Mouse (Mus musculus): Measurements from ENCODE around the gene Znrf2. TPM values are rescaled to one million over a fixed set of nuclear protein-coding genes. Genes with fewer than 3 reads are reported as not detected.

Gene Znrf2
- polyA plus RNA-seq, 1 experiment from 2014 or later: 3.0 TPM

DNA sequence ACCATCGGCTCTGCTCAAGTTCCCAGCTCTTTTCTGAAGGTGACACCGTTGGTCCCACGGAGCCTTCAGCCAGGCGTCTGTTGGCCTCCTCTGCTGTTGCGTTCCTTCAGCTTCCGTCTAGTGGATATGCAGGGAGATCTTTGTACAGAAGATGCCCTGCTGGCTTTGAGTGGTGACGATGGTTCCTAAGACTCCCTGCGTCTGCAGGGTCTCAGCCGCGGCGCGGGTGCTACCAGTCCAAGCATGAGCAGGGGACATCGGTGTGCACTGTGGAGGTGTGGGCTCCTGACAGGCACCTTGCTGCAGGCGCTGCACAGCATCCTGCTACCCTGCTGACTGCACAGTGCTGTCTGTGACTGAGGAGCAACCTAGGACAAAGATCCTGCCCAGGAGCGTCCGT is 107.8 kb downstream of the Znrf2 start:
- DNase-seq (ENCODE audit: low spot score): no peak
- ATAC-seq (replicated peaks; ENCODE audit: low FRiP score): no peak
- H3K4me2 ChIP-seq (ENCODE audit: low read depth, low read length, severe bottlenecking): no peak overlapping the region
- no peaks in the 10 kb centered on the region for H3K27me3 ChIP-seq (ENCODE audit: control insufficient read depth, insufficient read depth, low read length)
- WGBS: 94% methylated on average over 16 of the region's 16 CpGs
- H3K9me3 ChIP-seq (ENCODE audit: control insufficient read depth, low read length): no peaks in the 10 kb centered on the region
- no peak overlapping the region for H3K4me3 ChIP-seq (ENCODE audit: low read depth, low read length)
- H3K4me1 ChIP-seq (replicated peaks; ENCODE audit: control insufficient read depth, insufficient read depth, low read length): no peaks in the 10 kb centered on the region
- H3K27ac ChIP-seq (ENCODE audit: low read depth, low read length): no peak overlapping the region
- no peaks in the 10 kb centered on the region for H3K36me3 ChIP-seq (ENCODE audit: control insufficient read depth, insufficient read depth, low read length)
- H3K9ac ChIP-seq (ENCODE audit: low read length): no peak overlapping the region

DNA sequence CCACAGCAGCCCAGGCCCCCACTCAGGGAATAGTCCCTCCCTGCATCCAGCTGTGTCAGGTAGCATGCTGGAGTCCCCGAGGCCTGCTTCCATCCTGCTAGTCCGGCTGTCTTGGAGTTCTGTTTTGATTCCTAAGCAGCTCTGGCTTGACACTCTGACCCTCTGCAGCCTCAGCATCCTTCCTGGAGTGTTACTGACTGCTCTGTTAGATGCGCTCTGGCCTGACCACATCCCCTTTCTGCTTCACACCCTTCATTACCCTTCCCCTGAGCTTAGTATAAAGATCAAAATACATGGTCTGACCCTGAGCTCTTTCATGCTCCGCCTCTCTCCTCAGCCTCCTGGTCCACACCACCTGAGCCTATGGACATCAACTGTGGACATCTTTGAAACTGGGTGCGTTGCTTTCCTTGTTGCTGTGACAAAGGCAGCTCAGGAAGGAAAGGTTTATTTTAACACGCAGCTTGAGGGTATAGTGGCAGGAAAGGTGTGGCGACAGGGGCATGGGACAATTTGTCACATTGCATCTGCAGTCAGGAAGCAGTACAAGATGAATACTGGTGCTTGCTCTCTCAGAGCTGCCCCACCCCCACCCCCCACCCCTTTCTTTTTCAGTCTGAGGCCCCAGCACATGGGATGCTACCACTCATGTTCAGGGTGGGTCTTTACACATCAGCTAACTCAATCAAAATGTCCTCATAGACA is 109.2 kb downstream of the Znrf2 start:
- DNase-seq (ENCODE audit: low spot score) (no peak), ATAC-seq (replicated peaks; ENCODE audit: low FRiP score) (no peak)
- no peaks in the 10 kb centered on the region for H3K9me3 ChIP-seq (ENCODE audit: control insufficient read depth, low read length)
- no peaks in the 10 kb centered on the region for H3K4me1 ChIP-seq (replicated peaks; ENCODE audit: control insufficient read depth, insufficient read depth, low read length)
- WGBS: 73% methylated on average over 7 of the region's 7 CpGs
- H3K36me3 ChIP-seq (ENCODE audit: control insufficient read depth, insufficient read depth, low read length): no peaks in the 10 kb centered on the region
- no peak overlapping the region for H3K9ac ChIP-seq (ENCODE audit: low read length)
- no peak overlapping the region for H3K4me2 ChIP-seq (ENCODE audit: low read depth, low read length, severe bottlenecking)
- H3K27me3 ChIP-seq (ENCODE audit: control insufficient read depth, insufficient read depth, low read length): no peaks in the 10 kb centered on the region
- no peak overlapping the region for H3K4me3 ChIP-seq (ENCODE audit: low read depth, low read length)
- no peak overlapping the region for H3K27ac ChIP-seq (ENCODE audit: low read depth, low read length)

DNA sequence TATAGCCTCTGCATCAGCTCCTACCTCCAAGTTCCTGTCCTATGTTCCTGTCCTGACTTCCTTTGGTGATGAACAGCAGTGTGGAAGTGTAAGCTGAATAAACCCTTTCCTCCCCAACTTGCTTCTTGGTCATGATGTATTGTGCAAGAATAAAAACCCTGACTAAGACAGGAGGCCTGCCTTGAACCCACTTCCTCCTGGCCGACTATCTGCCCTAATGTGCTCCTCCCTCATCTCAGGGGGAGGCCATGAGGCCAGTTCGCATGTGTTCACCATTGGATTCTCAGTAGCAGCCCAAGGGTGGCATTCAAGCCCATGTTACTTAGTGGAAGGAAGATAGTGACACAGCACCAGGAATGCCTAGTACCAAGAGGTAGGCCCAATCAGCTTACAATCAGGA is 110.2 kb downstream of the Znrf2 start:
- DNase-seq (ENCODE audit: low spot score) (no peak), ATAC-seq (replicated peaks; ENCODE audit: low FRiP score) (no peak)
- H3K36me3 ChIP-seq (ENCODE audit: control insufficient read depth, insufficient read depth, low read length): no peaks in the 10 kb centered on the region
- no peaks in the 10 kb centered on the region for H3K4me1 ChIP-seq (replicated peaks; ENCODE audit: control insufficient read depth, insufficient read depth, low read length)
- H3K4me2 ChIP-seq (ENCODE audit: low read depth, low read length, severe bottlenecking): no peak overlapping the region
- WGBS: 78% methylated on average over 2 of the region's 2 CpGs
- no peak overlapping the region for H3K4me3 ChIP-seq (ENCODE audit: low read depth, low read length)
- no peak overlapping the region for H3K27ac ChIP-seq (ENCODE audit: low read depth, low read length)
- no peaks in the 10 kb centered on the region for H3K9me3 ChIP-seq (ENCODE audit: control insufficient read depth, low read length)
- no peaks in the 10 kb centered on the region for H3K27me3 ChIP-seq (ENCODE audit: control insufficient read depth, insufficient read depth, low read length)
- no peak overlapping the region for H3K9ac ChIP-seq (ENCODE audit: low read length)

DNA sequence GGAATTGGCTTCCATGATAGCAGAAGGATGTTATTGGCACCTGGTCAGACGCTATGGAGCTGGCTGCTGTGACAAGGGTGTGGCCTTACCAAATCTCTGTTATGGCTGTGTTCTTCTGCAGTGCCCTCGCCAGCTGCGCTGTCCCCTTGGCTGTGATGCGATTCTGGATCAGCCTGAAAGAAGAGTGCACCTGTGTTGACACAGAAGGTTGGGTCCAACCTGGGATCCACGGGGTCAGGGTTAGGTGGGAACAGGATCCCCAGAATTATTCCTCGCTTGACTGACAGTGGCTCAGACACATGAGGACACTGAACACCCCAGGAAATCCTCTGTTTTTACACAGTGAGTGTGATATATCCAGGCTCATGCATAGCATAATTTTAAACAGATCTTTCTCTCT is 111.2 kb downstream of the Znrf2 start:
- no peaks in the 10 kb centered on the region for H3K36me3 ChIP-seq (ENCODE audit: control insufficient read depth, insufficient read depth, low read length)
- ATAC-seq (replicated peaks; ENCODE audit: low FRiP score) (no peak), DNase-seq (ENCODE audit: low spot score) (no peak)
- H3K9ac ChIP-seq (ENCODE audit: low read length): no peak overlapping the region
- no peaks in the 10 kb centered on the region for H3K9me3 ChIP-seq (ENCODE audit: control insufficient read depth, low read length)
- H3K4me3 ChIP-seq (ENCODE audit: low read depth, low read length): no peak overlapping the region
- H3K4me2 ChIP-seq (ENCODE audit: low read depth, low read length, severe bottlenecking): no peak overlapping the region
- WGBS: 83% methylated on average over 6 of the region's 6 CpGs
- no peak overlapping the region for H3K27ac ChIP-seq (ENCODE audit: low read depth, low read length)
- H3K27me3 ChIP-seq (ENCODE audit: control insufficient read depth, insufficient read depth, low read length): no peaks in the 10 kb centered on the region
- H3K4me1 ChIP-seq (replicated peaks; ENCODE audit: control insufficient read depth, insufficient read depth, low read length): no peaks in the 10 kb centered on the region

- H3K27ac ChIP-seq (ENCODE audit: low read depth, low read length): no peak overlapping the region
- ATAC-seq (replicated peaks; ENCODE audit: low FRiP score) (no peak), DNase-seq (ENCODE audit: low spot score) (no peak)
- H3K4me2 ChIP-seq (ENCODE audit: low read depth, low read length, severe bottlenecking): no peak overlapping the region
- H3K4me3 ChIP-seq (ENCODE audit: low read depth, low read length): no peak overlapping the region
- 95% methylated on average over 4 of the region's 4 CpGs for WGBS
- H3K9ac ChIP-seq (ENCODE audit: low read length): no peak overlapping the region
- H3K27me3 ChIP-seq (ENCODE audit: control insufficient read depth, insufficient read depth, low read length): no peaks in the 10 kb centered on the region
- H3K9me3 ChIP-seq (ENCODE audit: control insufficient read depth, low read length): no peaks in the 10 kb centered on the region
- H3K4me1 ChIP-seq (replicated peaks; ENCODE audit: control insufficient read depth, insufficient read depth, low read length): no peaks in the 10 kb centered on the region
- no peaks in the 10 kb centered on the region for H3K36me3 ChIP-seq (ENCODE audit: control insufficient read depth, insufficient read depth, low read length)
Measured at GRCm38 (mm10) chr6:54931641-54932040, 114.9 kb downstream of the Znrf2 start.

- Histone ChIP-seq H3K27ac (ENCODE audit: low read depth, low read length) (no peak overlapping the region), H3K9me3 (ENCODE audit: control insufficient read depth, low read length) (no peaks in the 10 kb centered on the region), H3K27me3 (ENCODE audit: control insufficient read depth, insufficient read depth, low read length) (no peaks in the 10 kb centered on the region), H3K36me3 (ENCODE audit: control insufficient read depth, insufficient read depth, low read length) (no peaks in the 10 kb centered on the region), H3K4me1 (replicated peaks; ENCODE audit: control insufficient read depth, insufficient read depth, low read length) (no peaks in the 10 kb centered on the region), H3K9ac (ENCODE audit: low read length) (no peak overlapping the region), H3K4me3 (ENCODE audit: low read depth, low read length) (no peak overlapping the region), H3K4me2 (ENCODE audit: low read depth, low read length, severe bottlenecking) (no peak overlapping the region)
- no peak for ATAC-seq (replicated peaks; ENCODE audit: low FRiP score)
- DNase-seq (ENCODE audit: low spot score): no peak
- 93% methylated on average over 12 of the region's 12 CpGs for WGBS
Measured at GRCm38 (mm10) chr6:54932526-54932925, 115.8 kb downstream of the Znrf2 start.

- Histone ChIP-seq H3K27ac (ENCODE audit: low read depth, low read length) (no peak overlapping the region), H3K36me3 (ENCODE audit: control insufficient read depth, insufficient read depth, low read length) (no peaks in the 10 kb centered on the region), H3K4me1 (replicated peaks; ENCODE audit: control insufficient read depth, insufficient read depth, low read length) (no peaks in the 10 kb centered on the region), H3K4me3 (ENCODE audit: low read depth, low read length) (no peak overlapping the region), H3K4me2 (ENCODE audit: low read depth, low read length, severe bottlenecking) (no peak overlapping the region), H3K9ac (ENCODE audit: low read length) (no peak overlapping the region), H3K27me3 (ENCODE audit: control insufficient read depth, insufficient read depth, low read length) (no peaks in the 10 kb centered on the region), H3K9me3 (ENCODE audit: control insufficient read depth, low read length) (no peaks in the 10 kb centered on the region)
- DNase-seq (ENCODE audit: low spot score) (no peak), ATAC-seq (replicated peaks; ENCODE audit: low FRiP score) (no peak)
- WGBS: 83% methylated on average over 5 of the region's 5 CpGs
Measured at GRCm38 (mm10) chr6:54933216-54933615, 116.5 kb downstream of the Znrf2 start.

DNA sequence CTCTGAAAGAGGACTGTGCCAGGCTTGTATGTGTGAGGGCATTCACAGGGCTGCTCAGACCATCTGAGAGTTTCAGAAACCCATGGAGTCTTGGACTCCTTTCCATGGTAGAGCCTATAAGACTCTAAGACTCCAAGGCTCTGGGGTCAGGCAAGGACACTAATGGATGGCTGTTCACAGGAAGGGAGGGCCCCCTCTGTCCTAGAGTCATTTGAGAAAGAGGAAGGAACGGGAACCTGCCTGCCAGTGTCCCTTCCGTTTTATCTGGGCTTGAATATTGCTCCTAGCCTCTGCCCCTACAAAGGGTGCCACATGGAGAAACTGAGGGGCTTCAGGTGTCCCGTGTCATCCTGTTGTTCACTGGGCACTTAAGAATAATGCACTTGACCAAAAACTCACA is 117.2 kb downstream of the Znrf2 start:
- no peak overlapping the region for H3K27ac ChIP-seq (ENCODE audit: low read depth, low read length)
- no peaks in the 10 kb centered on the region for H3K9me3 ChIP-seq (ENCODE audit: control insufficient read depth, low read length)
- no peak overlapping the region for H3K9ac ChIP-seq (ENCODE audit: low read length)
- no peak overlapping the region for H3K4me3 ChIP-seq (ENCODE audit: low read depth, low read length)
- no peak for DNase-seq (ENCODE audit: low spot score)
- no peak for ATAC-seq (replicated peaks; ENCODE audit: low FRiP score)
- H3K4me2 ChIP-seq (ENCODE audit: low read depth, low read length, severe bottlenecking): no peak overlapping the region
- no peaks in the 10 kb centered on the region for H3K27me3 ChIP-seq (ENCODE audit: control insufficient read depth, insufficient read depth, low read length)
- 88% methylated on average over 3 of the region's 3 CpGs for WGBS
- no peaks in the 10 kb centered on the region for H3K4me1 ChIP-seq (replicated peaks; ENCODE audit: control insufficient read depth, insufficient read depth, low read length)
- H3K36me3 ChIP-seq (ENCODE audit: control insufficient read depth, insufficient read depth, low read length): no peaks in the 10 kb centered on the region

DNA sequence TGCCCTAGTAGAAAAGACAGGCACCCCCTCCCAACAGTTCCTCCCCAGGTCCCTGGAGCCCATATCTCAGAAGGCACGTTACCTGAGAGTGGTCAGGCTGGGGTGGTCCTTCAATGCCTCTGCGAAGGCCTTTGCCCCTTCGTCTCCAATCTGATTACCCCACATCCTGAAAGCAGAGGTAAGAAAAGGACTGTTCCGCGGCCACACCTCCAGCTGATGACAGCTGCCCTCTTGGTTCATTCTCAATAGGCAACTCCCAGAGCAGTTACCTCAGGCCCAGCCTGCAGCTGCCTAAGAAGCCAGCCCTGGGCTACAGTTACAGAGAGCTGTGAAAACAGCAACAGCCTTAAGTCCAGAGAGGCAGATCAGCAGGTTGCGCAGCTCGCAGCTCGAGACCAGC is 117.6 kb downstream of the Znrf2 start:
- Histone ChIP-seq H3K27ac (ENCODE audit: low read depth, low read length) (no peak overlapping the region), H3K36me3 (ENCODE audit: control insufficient read depth, insufficient read depth, low read length) (no peaks in the 10 kb centered on the region), H3K4me3 (ENCODE audit: low read depth, low read length) (no peak overlapping the region), H3K4me2 (ENCODE audit: low read depth, low read length, severe bottlenecking) (no peak overlapping the region), H3K27me3 (ENCODE audit: control insufficient read depth, insufficient read depth, low read length) (no peaks in the 10 kb centered on the region), H3K9me3 (ENCODE audit: control insufficient read depth, low read length) (no peaks in the 10 kb centered on the region), H3K9ac (ENCODE audit: low read length) (no peak overlapping the region), H3K4me1 (replicated peaks; ENCODE audit: control insufficient read depth, insufficient read depth, low read length) (no peaks in the 10 kb centered on the region)
- DNase-seq (ENCODE audit: low spot score) (no peak), ATAC-seq (replicated peaks; ENCODE audit: low FRiP score) (no peak)
- WGBS: 86% methylated on average over 8 of the region's 8 CpGs
